Mouse (Mus musculus) midbrain, embryonic 10.5 days (tissue): ENCODE results near the gene Dnajc11. TPM values are rescaled to one million over a fixed set of nuclear protein-coding genes. Genes with fewer than 3 reads are reported as not detected.

Source experiments
- DNase-seq: peaks from one replicate; pipeline ENCODE4 v3.0.0-alpha.2; 2017; ENCODE audit warnings: low spot score
- H3K27ac ChIP-seq: fragments of 300-500 bp; sonication (generic); replicated peaks from 2 replicates; pipeline ENCODE4 v1.5.1; 2016; ENCODE audit warnings: mild to moderate bottlenecking
- H3K27me3 ChIP-seq: fragments of 300-500 bp; sonication (generic); 2 replicates; pipeline ENCODE4 v1.6.1; 2016; ENCODE audit warnings: low read depth, mild to moderate bottlenecking; ENCODE audit not compliant: poor library complexity, severe bottlenecking
- H3K36me3 ChIP-seq: fragments of 300-500 bp; sonication (generic); 2 replicates; pipeline ENCODE4 v1.6.1; 2016; ENCODE audit warnings: mild to moderate bottlenecking, moderate library complexity
- H3K4me1 ChIP-seq: fragments of 300-500 bp; sonication (generic); 2 replicates; pipeline ENCODE4 v1.6.1; 2016
- H3K4me3 ChIP-seq: fragments of 300-500 bp; sonication (generic); 2 replicates; pipeline ENCODE4 v1.5.1; 2016; ENCODE audit warnings: mild to moderate bottlenecking, moderate library complexity
- H3K9me3 ChIP-seq: fragments of 300-500 bp; sonication (generic); replicated peaks from 2 replicates; pipeline ENCODE4 v1.6.1; 2016; ENCODE audit warnings: mild to moderate bottlenecking
- WGBS: fragments of 180-500 bp; shearing (Covaris S2); methylation state at CpG from one replicate; pipeline ENCODE4 v1.1.7; 2016; 5-methylcytosine and 5-hydroxymethylcytosine counted together
- polyA plus RNA-seq: library from polyadenylated mRNA; unstranded; fragments of >200 nt; fragmentation: Nextera tagmentation; extraction: Ambion mirVana; gene quantifications from 2 replicates; pipeline ENCODE4 v1.2.1, GENCODE M21; 2016

Gene Dnajc11
- polyA plus RNA-seq, 1 experiment from 2014 or later: 108 TPM

DNA sequence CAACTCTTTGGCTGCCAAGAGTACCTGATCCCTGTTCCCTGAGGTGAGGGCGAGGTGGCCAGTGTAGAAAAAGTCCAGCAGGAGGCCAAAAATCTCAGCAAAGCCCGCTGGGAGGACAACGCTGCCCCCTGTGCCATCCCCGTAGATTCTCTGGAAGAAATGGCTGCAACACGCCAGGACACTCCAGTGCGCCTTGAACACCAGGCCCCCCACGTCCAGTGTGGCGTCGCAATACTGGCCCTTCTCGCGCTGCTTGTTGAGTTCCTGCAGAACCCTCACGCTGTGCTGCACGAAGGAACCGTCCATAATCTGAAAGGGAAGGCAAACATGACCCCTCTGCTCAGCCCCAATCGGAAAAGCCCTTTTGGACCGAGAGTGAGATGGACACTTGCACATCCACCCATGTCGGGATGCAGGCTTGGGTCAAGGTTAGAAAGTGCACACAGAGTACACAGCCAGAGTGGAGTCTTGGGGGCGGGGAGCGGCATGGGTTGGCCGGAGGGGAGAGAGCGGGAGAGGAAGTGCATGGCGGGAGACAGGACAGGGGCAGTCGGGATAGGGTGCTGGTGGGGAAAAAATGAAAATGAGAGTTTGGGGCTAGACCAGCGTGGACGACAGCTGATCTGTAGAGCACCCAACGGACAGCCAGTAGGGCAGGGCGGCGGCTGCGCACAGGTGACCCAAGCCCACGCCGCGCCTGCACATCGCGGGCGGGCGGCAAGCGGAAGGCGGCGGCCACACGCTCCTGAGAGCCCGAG lies 93.4 kb downstream of the Dnajc11 start:
- WGBS: 2% methylated on average over 41 of the region's 41 CpGs
- H3K27me3 ChIP-seq: peaks cover 3% of the 10 kb centered on the region

DNA sequence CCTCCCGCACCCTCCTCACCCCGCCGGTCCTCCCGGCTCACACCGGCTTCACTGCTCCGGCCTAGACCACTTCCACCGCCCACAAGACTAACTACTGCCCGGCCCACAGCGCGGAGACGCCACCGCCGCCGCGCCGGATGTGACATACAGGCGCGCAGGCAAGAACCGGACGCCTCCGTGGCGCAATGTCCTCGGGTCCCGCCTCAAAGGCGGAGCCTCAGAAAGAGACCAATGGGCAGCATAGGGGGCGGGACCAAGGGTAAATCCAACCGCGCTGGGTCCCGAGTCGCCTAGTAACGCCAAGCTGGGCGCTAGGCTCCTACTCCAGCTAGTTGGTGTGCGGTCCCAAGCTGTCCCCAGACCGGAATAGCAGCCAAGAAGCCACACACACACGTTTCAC lies 94.0 kb downstream of the Dnajc11 start, which contains the start of gene Zbtb48:
Zbtb48 (minus strand) TSS at position 148 of the 400 bp plus-strand sequence.
- H3K9me3 ChIP-seq: no peaks in the 10 kb centered on the region
- WGBS: under 1% methylated on average over 35 of the region's 35 CpGs
- H3K27ac ChIP-seq: peak within 1 kb of the TSS; percentile 86
- peak within 1 kb of the TSS; percentile 72 for H3K4me3 ChIP-seq
- peaks cover 70% of the 10 kb centered on the region for H3K4me1 ChIP-seq
- H3K36me3 ChIP-seq: peaks cover 39% of the 10 kb centered on the region
- peak; percentile 96 for DNase-seq
- peaks cover 9% of the 10 kb centered on the region for H3K27me3 ChIP-seq

More for the DNA sequence above, 93.4 kb downstream of the Dnajc11 start:
- no peaks in the 10 kb centered on the region for H3K9me3 ChIP-seq
- H3K36me3 ChIP-seq: peaks cover 45% of the 10 kb centered on the region
- peak overlapping the region; percentile 86 for H3K27ac ChIP-seq
- H3K4me1 ChIP-seq: peaks cover 64% of the 10 kb centered on the region
- no peak for DNase-seq
- peak overlapping the region; percentile 72 for H3K4me3 ChIP-seq

GRCm38 (mm10) chr4:152028456-152028855 lies 95.0 kb downstream of the Dnajc11 start:
- peak overlapping the region; percentile 72 for H3K4me3 ChIP-seq
- no peaks in the 10 kb centered on the region for H3K9me3 ChIP-seq
- 65% methylated on average over 15 of the region's 15 CpGs for WGBS
- peaks cover 11% of the 10 kb centered on the region for H3K27me3 ChIP-seq
- H3K27ac ChIP-seq: no peak overlapping the region
- peaks cover 30% of the 10 kb centered on the region for H3K36me3 ChIP-seq
- no peak for DNase-seq
- peaks cover 71% of the 10 kb centered on the region for H3K4me1 ChIP-seq

GRCm38 (mm10) chr4:152029087-152029486 lies 95.6 kb downstream of the Dnajc11 start:
- WGBS: 47% methylated on average over 5 of the region's 5 CpGs
- Histone ChIP-seq H3K4me3 (no peak overlapping the region), H3K27ac (no peak overlapping the region), H3K36me3 (peaks cover 24% of the 10 kb centered on the region), H3K27me3 (peaks cover 11% of the 10 kb centered on the region), H3K9me3 (no peaks in the 10 kb centered on the region), H3K4me1 (peaks cover 71% of the 10 kb centered on the region)
- no peak for DNase-seq

DNA sequence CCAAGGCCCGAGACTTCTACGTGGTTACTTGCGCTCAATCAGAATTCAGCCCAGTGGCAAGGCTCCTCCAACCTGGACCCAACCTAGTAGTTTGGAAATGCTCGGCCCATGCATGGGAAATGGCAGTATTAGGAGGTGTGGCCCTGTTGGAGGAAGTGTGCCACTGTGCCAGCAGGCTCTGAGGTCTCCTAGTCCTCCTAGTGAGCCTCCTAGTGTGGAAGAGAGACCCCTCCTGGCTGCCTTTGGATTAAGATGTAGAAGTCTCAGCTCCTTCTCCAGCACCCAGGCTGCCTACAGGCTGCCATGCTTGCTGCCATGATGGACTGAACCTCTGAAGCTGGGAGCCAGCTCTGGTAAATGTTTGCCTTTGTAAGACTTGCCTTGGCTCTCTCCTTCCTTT lies 96.5 kb downstream of the Dnajc11 start:
- DNase-seq: no peak
- 71% methylated on average over 4 of the region's 4 CpGs for WGBS

More for the DNA sequence above, 96.5 kb downstream of the Dnajc11 start:
- Histone ChIP-seq H3K9me3 (no peaks in the 10 kb centered on the region), H3K4me3 (no peak overlapping the region), H3K27ac (no peak overlapping the region; the same call in 1 of the 2 replicates), H3K27me3 (peaks cover 14% of the 10 kb centered on the region), H3K4me1 (peaks cover 65% of the 10 kb centered on the region), H3K36me3 (peaks cover 15% of the 10 kb centered on the region)

Other genes starting within 250 kb of the Dnajc11 start
- 137 and 141 TPM in 2 replicates for gene Camta1, start 71.8 kb upstream of the Dnajc11 start, polyA plus RNA-seq
- gene Thap3, start 55.3 kb downstream of the Dnajc11 start, polyA plus RNA-seq: 32.1 and 36.2 TPM in 2 replicates
- gene Phf13, start 62.6 kb downstream of the Dnajc11 start, polyA plus RNA-seq: 23.9 and 30.4 TPM in 2 replicates
- 6.9 and 8.5 TPM in 2 replicates for gene Klhl21, start 75.1 kb downstream of the Dnajc11 start, polyA plus RNA-seq
- 18.7 and 25.6 TPM in 2 replicates for gene Zbtb48, start 94.0 kb downstream of the Dnajc11 start, polyA plus RNA-seq
- 0.73 and 0.75 TPM in 2 replicates for gene Tas1r1, start 104.9 kb downstream of the Dnajc11 start, polyA plus RNA-seq
- gene Nol9, start 105.6 kb downstream of the Dnajc11 start, polyA plus RNA-seq: 35.3 and 35.7 TPM in 2 replicates
- 8.1 and 9.5 TPM in 2 replicates for gene Plekhg5, start 138.8 kb downstream of the Dnajc11 start, polyA plus RNA-seq
- 0.47 and 1.0 TPM in 2 replicates for gene Tnfrsf25, start 182.2 kb downstream of the Dnajc11 start, polyA plus RNA-seq
- 0.94 and 1.4 TPM in 2 replicates for gene Espn, start 218.7 kb downstream of the Dnajc11 start, polyA plus RNA-seq
- 0.79 and 1.3 TPM in 2 replicates for gene Hes2, start 225.2 kb downstream of the Dnajc11 start, polyA plus RNA-seq
- gene Acot7, start 244.4 kb downstream of the Dnajc11 start, polyA plus RNA-seq: 85.7 and 99.7 TPM in 2 replicates